ENCODE assay signal across 8 mouse cellular contexts in the genomic region with DNA sequence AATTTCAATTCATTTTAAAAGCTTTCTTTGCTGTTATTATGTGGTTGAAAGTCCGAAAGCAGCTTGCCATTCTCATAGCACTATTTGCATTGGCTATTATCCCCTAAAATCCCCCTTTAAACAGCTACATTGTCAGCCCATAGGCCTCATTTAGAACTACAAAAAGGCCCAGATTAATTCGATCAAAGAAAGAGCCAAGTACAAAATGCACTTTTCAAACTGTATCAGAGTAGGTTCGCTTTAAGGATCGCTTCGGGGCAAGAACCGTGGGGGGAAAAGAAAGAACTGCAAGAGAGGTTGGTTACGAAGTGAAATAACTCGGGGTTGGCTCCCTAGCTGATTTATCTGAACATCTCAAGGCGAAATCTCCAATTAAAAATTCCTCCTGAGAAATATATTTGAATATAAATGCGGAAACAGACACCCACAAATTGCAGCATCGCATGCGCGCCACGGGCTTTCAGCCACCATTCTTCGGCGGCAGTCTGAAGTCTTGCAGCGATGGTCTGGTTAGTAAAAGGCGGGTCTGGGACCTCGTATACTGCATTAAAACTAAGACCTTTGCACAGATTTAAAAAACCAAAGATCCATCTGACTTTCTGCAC. TPM values are rescaled to one million over a fixed set of nuclear protein-coding genes. Genes with fewer than 3 reads are reported as not detected.
DNase-seq lines count a peak whose midpoint lies in the region; ATAC-seq and TF ChIP-seq lines count a peak whose summit lies in the region.

No protein-coding gene starts in this region.

- DNase-seq in kidney, adult 9 months = no peak
- peak; percentile 6 for DNase-seq in R1 (ENCODE audit: low read depth, low spot score)
- DNase-seq in limb, embryonic 14.5 days (ENCODE audit: low spot score) = no peak
- no peak for DNase-seq in gastrocnemius, adult 18-20 months (ENCODE audit: low spot score)
- no peak for DNase-seq in testis, postnatal 10 days (ENCODE audit: low spot score)

- H3K36me3 ChIP-seq in kidney, embryonic 15.5 days = no peaks in the 10 kb centered on the region
- H3K36me3 ChIP-seq in forebrain, embryonic 13.5 days (ENCODE audit: poor library complexity, severe bottlenecking) = no peaks in the 10 kb centered on the region
- no peaks in the 10 kb centered on the region for H3K36me3 ChIP-seq in limb, embryonic 14.5 days (ENCODE audit: control insufficient read depth, insufficient read depth, low read length)

- peaks cover 8% of the 10 kb centered on the region for H3K4me1 ChIP-seq in kidney, embryonic 15.5 days
- H3K4me1 ChIP-seq in forebrain, embryonic 13.5 days = peaks cover 23% of the 10 kb centered on the region
- H3K4me1 ChIP-seq in limb, embryonic 14.5 days (ENCODE audit: control insufficient read depth, insufficient read depth, low read length) = no peaks in the 10 kb centered on the region; the same call in 1 of the 2 replicates
- H3K4me1 ChIP-seq in olfactory bulb, adult 2 months (ENCODE audit: control insufficient read depth, insufficient read depth, low read length) = peaks cover 6% of the 10 kb centered on the region; the same call in 1 of the 2 replicates

- no peak overlapping the region for H3K27ac ChIP-seq in kidney, embryonic 15.5 days
- H3K27ac ChIP-seq in forebrain, embryonic 13.5 days = peak overlapping the region; percentile 81
- H3K27ac ChIP-seq in limb, embryonic 14.5 days (replicated peaks; ENCODE audit: low read depth, low read length) = no peak overlapping the region
- no peak overlapping the region for H3K27ac ChIP-seq in olfactory bulb, adult 2 months (ENCODE audit: insufficient read depth, low read depth, low read length)

- WGBS in kidney, embryonic 15.5 days = 3% methylated on average over 19 of the region's 19 CpGs
- under 1% methylated on average over 19 of the region's 19 CpGs for WGBS in forebrain, embryonic 13.5 days
- WGBS in limb, embryonic 14.5 days = 4% methylated on average over 19 of the region's 19 CpGs
- WGBS in olfactory bulb, adult 2 months = 11% methylated on average over 19 of the region's 19 CpGs

- H3K4me2 ChIP-seq in kidney, embryonic 15.5 days = peak overlapping the region; percentile 87
- H3K4me2 ChIP-seq in forebrain, embryonic 13.5 days = peak overlapping the region; percentile 81
- peak overlapping the region; percentile 86 for H3K4me2 ChIP-seq in limb, embryonic 14.5 days (replicated peaks; ENCODE audit: low read depth, low read length, severe bottlenecking)

- H3K4me3 ChIP-seq in kidney, embryonic 15.5 days (replicated peaks) = peak overlapping the region; percentile 47
- peak overlapping the region; percentile 50 for H3K4me3 ChIP-seq in forebrain, embryonic 13.5 days
- peak overlapping the region; percentile 46 for H3K4me3 ChIP-seq in limb, embryonic 14.5 days (replicated peaks; ENCODE audit: low read length)
- H3K4me3 ChIP-seq in olfactory bulb, adult 2 months (ENCODE audit: insufficient read depth, low read depth, low read length) = peak overlapping the region; percentile 46

- no peaks in the 10 kb centered on the region; the same call in 1 of the 2 replicates for H3K9me3 ChIP-seq in kidney, embryonic 15.5 days (replicated peaks)
- H3K9me3 ChIP-seq in forebrain, embryonic 13.5 days (replicated peaks) = peaks cover 3% of the 10 kb centered on the region; the same call in 1 of the 2 replicates
- peaks cover 3% of the 10 kb centered on the region; the same call in 1 of the 2 replicates for H3K9me3 ChIP-seq in limb, embryonic 14.5 days (ENCODE audit: control insufficient read depth, low read length)

- TF ChIP-seq CTCF in olfactory bulb, adult 2 months (IDR thresholded peaks at IDR 0.05; ENCODE audit: insufficient read depth, low read depth, low read length) = no peak

- ATAC-seq in kidney, embryonic 15.5 days (replicated peaks; ENCODE audit: low FRiP score) = no peak
- ATAC-seq in forebrain, embryonic 13.5 days = peak; percentile 70
- peak; percentile 55; the same call in 1 of the 2 replicates for ATAC-seq in limb, embryonic 14.5 days (ENCODE audit: low FRiP score, low read depth)

- H3K27me3 ChIP-seq in kidney, embryonic 15.5 days = peaks cover 47% of the 10 kb centered on the region
- H3K27me3 ChIP-seq in forebrain, embryonic 13.5 days = peaks cover 40% of the 10 kb centered on the region
- peaks cover 15% of the 10 kb centered on the region for H3K27me3 ChIP-seq in limb, embryonic 14.5 days (ENCODE audit: control insufficient read depth, insufficient read depth, low read length)

- peak overlapping the region; percentile 2; the same call in 1 of the 2 replicates for H3K9ac ChIP-seq in kidney, embryonic 15.5 days
- peak overlapping the region; percentile 64 for H3K9ac ChIP-seq in forebrain, embryonic 13.5 days
- H3K9ac ChIP-seq in limb, embryonic 14.5 days (ENCODE audit: low read depth, low read length, severe bottlenecking) = peak overlapping the region; percentile 57

- TF ChIP-seq POLR2A in limb, embryonic 14.5 days (IDR thresholded peaks at IDR 0.05; ENCODE audit: borderline replicate concordance, extremely low read depth, insufficient read depth, insufficient read length) = no peak
- TF ChIP-seq POLR2A in olfactory bulb, adult 2 months (IDR thresholded peaks at IDR 0.05; ENCODE audit: insufficient read depth, low read depth, low read length) = no peak

RNA-seq across cellular contexts. Expression of a gene that starts 0.8 kb away (rescaled TPM):
- 19.3 and 21.4 TPM in 2 replicates for polyA plus RNA-seq in kidney, embryonic 15.5 days (2015; fragmentation: Nextera tagmentation; extraction: Ambion mirVana)
- polyA plus RNA-seq in forebrain, embryonic 13.5 days (2015; fragmentation: Nextera tagmentation; extraction: Ambion mirVana) = 26.5 and 27.5 TPM in 2 replicates
- polyA plus RNA-seq in limb, embryonic 14.5 days (2012; rRNA removed) = 6.0 and 7.1 TPM in 2 replicates
- 19.5 and 20.3 TPM in 2 replicates for polyA plus RNA-seq in limb, embryonic 14.5 days (2014; fragmentation: Nextera tagmentation; extraction: Ambion mirVana)
- polyA plus RNA-seq in olfactory bulb, adult 2 months (2012; ENCODE audit: insufficient read depth, insufficient read length, low replicate concordance, missing spikeins) = not detected in 2 replicates
- 1 to 10 TPM; 6.3 to 6.6 TPM for total RNA-seq in gastrocnemius, adult 18-20 months (2021)

RNA-seq across cellular contexts. Expression of a gene that starts 26.4 kb away (rescaled TPM):
- 319 and 322 TPM in 2 replicates for polyA plus RNA-seq in kidney, embryonic 15.5 days (2015; fragmentation: Nextera tagmentation; extraction: Ambion mirVana)
- polyA plus RNA-seq in forebrain, embryonic 13.5 days (2015; fragmentation: Nextera tagmentation; extraction: Ambion mirVana) = 348 and 361 TPM in 2 replicates
- 370 and 533 TPM in 2 replicates for polyA plus RNA-seq in limb, embryonic 14.5 days (2012; rRNA removed)
- 413 and 428 TPM in 2 replicates for polyA plus RNA-seq in limb, embryonic 14.5 days (2014; fragmentation: Nextera tagmentation; extraction: Ambion mirVana)
- not detected in 2 replicates for polyA plus RNA-seq in olfactory bulb, adult 2 months (2012; ENCODE audit: insufficient read depth, insufficient read length, low replicate concordance, missing spikeins)
- 10 to 100 TPM; 68.5 to 70.8 TPM for total RNA-seq in gastrocnemius, adult 18-20 months (2021)

RNA-seq across cellular contexts. Expression of a gene that starts 30.6 kb away (rescaled TPM):
- 0.08 TPM in 1 of 2 replicates, not detected in the other for polyA plus RNA-seq in kidney, embryonic 15.5 days (2015; fragmentation: Nextera tagmentation; extraction: Ambion mirVana)
- 0.09 TPM in 1 of 2 replicates, not detected in the other for polyA plus RNA-seq in forebrain, embryonic 13.5 days (2015; fragmentation: Nextera tagmentation; extraction: Ambion mirVana)
- polyA plus RNA-seq in limb, embryonic 14.5 days (2012; rRNA removed) = 0.11 and 0.17 TPM in 2 replicates
- polyA plus RNA-seq in limb, embryonic 14.5 days (2014; fragmentation: Nextera tagmentation; extraction: Ambion mirVana) = not detected in 2 replicates
- not detected in 2 replicates for polyA plus RNA-seq in olfactory bulb, adult 2 months (2012; ENCODE audit: insufficient read depth, insufficient read length, low replicate concordance, missing spikeins)
- not detected for total RNA-seq in gastrocnemius, adult 18-20 months (2021)

RNA-seq across cellular contexts. Expression of a gene that starts 31.2 kb away (rescaled TPM):
- 10.7 and 11.3 TPM in 2 replicates for polyA plus RNA-seq in kidney, embryonic 15.5 days (2015; fragmentation: Nextera tagmentation; extraction: Ambion mirVana)
- polyA plus RNA-seq in forebrain, embryonic 13.5 days (2015; fragmentation: Nextera tagmentation; extraction: Ambion mirVana) = 11.4 and 12.9 TPM in 2 replicates
- polyA plus RNA-seq in limb, embryonic 14.5 days (2012; rRNA removed) = 5.8 and 6.7 TPM in 2 replicates
- 8.6 and 9.4 TPM in 2 replicates for polyA plus RNA-seq in limb, embryonic 14.5 days (2014; fragmentation: Nextera tagmentation; extraction: Ambion mirVana)
- not detected in 2 replicates for polyA plus RNA-seq in olfactory bulb, adult 2 months (2012; ENCODE audit: insufficient read depth, insufficient read length, low replicate concordance, missing spikeins)
- total RNA-seq in gastrocnemius, adult 18-20 months (2021) = 1 to 10 TPM; 6.6 to 7.6 TPM

RNA-seq across cellular contexts. Expression of a gene that starts 52.2 kb away (rescaled TPM):
- not detected in 2 replicates for polyA plus RNA-seq in kidney, embryonic 15.5 days (2015; fragmentation: Nextera tagmentation; extraction: Ambion mirVana)
- not detected in 2 replicates for polyA plus RNA-seq in forebrain, embryonic 13.5 days (2015; fragmentation: Nextera tagmentation; extraction: Ambion mirVana)
- not detected in 2 replicates for polyA plus RNA-seq in limb, embryonic 14.5 days (2012; rRNA removed)
- not detected in 2 replicates for polyA plus RNA-seq in limb, embryonic 14.5 days (2014; fragmentation: Nextera tagmentation; extraction: Ambion mirVana)
- polyA plus RNA-seq in olfactory bulb, adult 2 months (2012; ENCODE audit: insufficient read depth, insufficient read length, low replicate concordance, missing spikeins) = not detected in 2 replicates
- total RNA-seq in gastrocnemius, adult 18-20 months (2021) = not detected

Comparison
In these comparisons a context has a peak if more than half of its experiments do, and no peak if none do; other contexts are left out.
1. H3K9ac ChIP-seq: peak in every context shown above with its lines; median percentile 64 in forebrain, embryonic 13.5 days; 57 in limb, embryonic 14.5 days; 2 in kidney, embryonic 15.5 days.